Mouse (Mus musculus): ENCODE measurements around the gene Parp3.

GRCm38 (mm10) chr9:106430015-106430264 is 46.8 kb downstream of the Parp3 start:
- TF ChIP-seq EP300 (optimal IDR thresholded peaks at IDR 0.05), result no peak
- TF ChIP-seq CTCF (IDR thresholded peaks at IDR 0.05; ENCODE audit: low read depth), result no peak
